Mouse (Mus musculus) myocyte (in vitro differentiated cells): ENCODE results near the gene Slc29a1. TPM values are rescaled to one million over a fixed set of nuclear protein-coding genes. Genes with fewer than 3 reads are reported as not detected.

ENCODE experiments used
- H3K27me3 ChIP-seq: one replicate; pipeline ENCODE4 v1.6.1; 2011; ENCODE audit not compliant: control insufficient read depth, insufficient read depth, insufficient read length
- H3K36me3 ChIP-seq: one replicate; pipeline ENCODE4 v1.6.1; 2011; ENCODE audit not compliant: control insufficient read depth, insufficient read depth
- H3K4me2 ChIP-seq: one replicate; pipeline ENCODE4 v1.6.1; 2011; ENCODE audit warnings: low read depth, control low read depth
- H3K4me3 ChIP-seq: one replicate; pipeline ENCODE4 v1.5.1; 2011; ENCODE audit warnings: mild to moderate bottlenecking, control low read depth, moderate library complexity
- H3K79me2 ChIP-seq: one replicate; pipeline ENCODE4 v1.6.1; 2011; ENCODE audit not compliant: control insufficient read depth, insufficient read depth
- H3ac ChIP-seq: one replicate; pipeline ENCODE4 v1.6.1; 2011; ENCODE audit not compliant: control insufficient read depth, insufficient read length
- CEBPB ChIP-seq: IDR thresholded peaks from 2 replicates; pipeline ENCODE4 v1.6.1; 2011; ENCODE audit warnings: mild to moderate bottlenecking, moderate library complexity; ENCODE audit not compliant: poor library complexity, insufficient read depth, severe bottlenecking
- E2F4 ChIP-seq: IDR thresholded peaks from one replicate; pipeline ENCODE4 v1.6.1; 2011; ENCODE audit warnings: mild to moderate bottlenecking, control low read depth, moderate library complexity; ENCODE audit not compliant: insufficient read depth
- MAX ChIP-seq: IDR thresholded peaks from one replicate; pipeline ENCODE4 v1.6.1; 2011; ENCODE audit warnings: low read depth, mild to moderate bottlenecking, control low read depth
- MYOD1 ChIP-seq, 3 experiments: IDR thresholded peaks; one replicate each; pipeline ENCODE4 v1.6.1; 2011; ENCODE audit warnings: control low read depth in 2 of 3, low read depth in 2 of 3, mild to moderate bottlenecking in 2 of 3, moderate library complexity in 1 of 3; ENCODE audit not compliant: insufficient read length in 2 of 3, control insufficient read depth in 1 of 3
- MYOG ChIP-seq, 3 experiments: IDR thresholded peaks; one replicate each; pipeline ENCODE4 v1.6.1; 2011; ENCODE audit warnings: control low read depth in 2 of 3, low read depth in 2 of 3, mild to moderate bottlenecking in 2 of 3; ENCODE audit not compliant: insufficient read length in 2 of 3, control insufficient read depth in 1 of 3, insufficient read depth in 1 of 3
- POLR2A ChIP-seq: IDR thresholded peaks from one replicate; pipeline ENCODE4 v1.6.1; 2011; ENCODE audit warnings: low read depth, mild to moderate bottlenecking, control low read depth, moderate library complexity; ENCODE audit not compliant: insufficient read length
- POLR2AphosphoS2 ChIP-seq: IDR thresholded peaks from one replicate; pipeline ENCODE4 v1.6.1; 2011; ENCODE audit warnings: low read depth, control low read depth; ENCODE audit not compliant: insufficient read length
- REST ChIP-seq: IDR thresholded peaks from one replicate; pipeline ENCODE4 v1.6.1; 2011; ENCODE audit warnings: mild to moderate bottlenecking, control low read depth, moderate library complexity; ENCODE audit not compliant: insufficient read depth, insufficient read length
- SRF ChIP-seq: IDR thresholded peaks from one replicate; pipeline ENCODE4 v1.6.1; 2011; ENCODE audit warnings: low read depth; ENCODE audit not compliant: control insufficient read depth, insufficient read length
- TCF12 ChIP-seq: IDR thresholded peaks from one replicate; pipeline ENCODE4 v1.6.1; 2011; ENCODE audit warnings: mild to moderate bottlenecking, control low read depth; ENCODE audit not compliant: poor library complexity, insufficient read depth, severe bottlenecking
- TCF3 ChIP-seq: IDR thresholded peaks from one replicate; pipeline ENCODE4 v1.6.1; 2011; ENCODE audit warnings: low read depth, control low read depth; ENCODE audit not compliant: insufficient read length
- USF1 ChIP-seq: IDR thresholded peaks from one replicate; pipeline ENCODE4 v1.6.1; 2011; ENCODE audit warnings: low read depth, mild to moderate bottlenecking, control low read depth, moderate library complexity
- polyA plus RNA-seq: library from polyadenylated mRNA; unstranded; fragments of >200 nt; fragmentation: generic; extraction: Trizol; gene quantifications from one replicate; pipeline ENCODE4 v1.2.1, GENCODE M21; 2012; ENCODE audit warnings: missing spikeins

Gene Slc29a1
- polyA plus RNA-seq, 1 experiment: 913 TPM

DNA sequence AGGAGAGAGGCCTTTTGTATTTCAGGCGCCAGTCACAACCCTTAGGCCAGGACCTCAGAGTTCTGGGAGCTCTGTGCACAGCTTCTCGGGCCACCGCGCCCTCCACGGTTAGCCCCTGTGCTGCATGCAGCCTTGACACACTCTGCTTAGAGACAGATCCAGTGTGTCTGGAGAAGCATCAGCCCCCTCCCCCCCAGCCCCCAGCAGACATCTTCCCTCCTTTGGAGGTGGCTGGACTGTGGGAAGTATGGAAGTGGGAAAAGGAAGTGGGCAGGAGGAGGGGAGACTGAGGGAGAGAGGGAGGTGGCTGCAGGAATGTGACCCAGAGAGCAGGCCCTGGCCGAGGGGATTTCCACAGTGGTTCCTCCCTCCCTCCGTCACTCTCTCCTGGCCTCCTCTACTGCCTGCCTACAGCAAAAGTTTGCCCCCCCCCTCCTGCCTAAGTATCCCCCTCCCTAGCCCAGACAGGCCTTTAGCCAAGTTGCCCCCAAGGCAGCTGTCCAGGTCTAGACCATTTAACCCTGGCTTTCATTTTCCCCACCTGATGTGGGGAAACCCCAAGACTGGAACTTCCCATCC lies 42.1 kb downstream of the Slc29a1 start:
- no peaks in the 10 kb centered on the region for H3K27me3 ChIP-seq

DNA sequence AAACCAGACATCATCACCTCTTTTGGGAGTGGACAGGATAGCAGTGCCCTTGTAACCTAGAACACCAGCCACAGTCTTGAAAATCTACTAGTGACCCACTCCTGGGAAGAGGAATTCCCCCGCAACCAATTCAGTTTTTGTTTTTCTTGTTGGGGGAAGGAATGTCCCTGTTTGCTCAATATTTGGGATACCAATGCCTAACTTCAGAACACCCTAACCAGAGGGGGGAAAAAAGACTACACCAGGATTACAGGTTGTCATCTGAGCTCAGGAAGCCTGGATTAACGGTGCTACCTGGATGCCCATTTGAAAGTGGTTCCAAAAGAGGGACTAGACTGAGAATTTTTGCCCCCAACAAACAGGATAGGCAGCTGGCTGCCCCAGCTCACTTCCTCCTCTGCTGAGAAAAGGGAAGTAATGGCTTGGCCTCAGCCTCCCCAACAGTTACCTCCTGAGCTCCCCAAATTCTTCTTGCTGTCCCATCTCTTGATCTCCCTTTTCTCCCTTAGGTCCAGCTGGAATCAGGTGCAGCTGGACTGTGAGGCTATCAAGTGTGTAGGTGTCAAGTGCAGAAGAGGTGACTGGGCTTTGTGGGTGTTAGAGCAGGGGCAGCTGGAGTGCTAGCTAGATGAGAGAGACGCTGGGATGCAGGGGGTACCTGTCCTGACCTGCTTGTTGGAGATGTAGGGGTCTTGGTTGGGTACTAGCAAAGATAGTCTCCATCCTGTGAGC lies 42.7 kb downstream of the Slc29a1 start:
- Histone ChIP-seq H3K36me3 (no peaks in the 10 kb centered on the region), H3K79me2 (no peaks in the 10 kb centered on the region), H3K4me3 (peak overlapping the region; percentile 48), H3ac (peak overlapping the region; percentile 6), H3K4me2 (peak overlapping the region; percentile 87), H3K27me3 (no peaks in the 10 kb centered on the region)
- no peak for TF ChIP-seq POLR2A
- no peak for TF ChIP-seq E2F4
- TF ChIP-seq POLR2AphosphoS2: no peak

More for the DNA sequence above, 42.1 kb downstream of the Slc29a1 start:
- no peaks in the 10 kb centered on the region for H3K79me2 ChIP-seq
- peak overlapping the region; percentile 87 for H3K4me2 ChIP-seq
- TF ChIP-seq TCF3: no peak
- no peak for TF ChIP-seq MYOG (IDR thresholded peaks at IDR 0.05; ENCODE audit: control insufficient read depth in 1 of 3, insufficient read depth in 1 of 3, insufficient read length in 2 of 3, low read depth in 2 of 3)
- TF ChIP-seq POLR2A: no peak
- no peak for TF ChIP-seq USF1
- H3K36me3 ChIP-seq: no peaks in the 10 kb centered on the region
- no peak overlapping the region for H3ac ChIP-seq
- peak overlapping the region; percentile 48 for H3K4me3 ChIP-seq

DNA sequence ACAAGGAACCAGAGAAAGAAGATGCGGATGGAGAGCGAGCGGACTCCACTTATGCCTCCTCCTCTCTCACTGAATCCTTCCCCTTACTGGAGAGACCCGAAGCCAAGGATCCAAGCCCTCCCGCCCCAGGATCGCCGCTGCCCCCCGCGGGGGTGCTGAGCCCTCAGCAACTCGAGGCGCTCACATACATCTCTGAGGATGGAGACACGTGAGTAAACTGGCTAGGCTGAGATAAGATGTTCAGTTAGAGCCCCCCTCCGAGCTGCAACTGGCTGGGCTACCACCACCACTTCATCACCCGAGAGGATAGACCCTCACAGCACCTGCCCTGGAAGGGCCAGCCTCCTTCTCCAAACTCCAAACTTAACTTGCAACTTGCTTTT lies 43.3 kb downstream of the Slc29a1 start:
- H3K4me3 ChIP-seq: peak overlapping the region; percentile 48
- TF ChIP-seq MYOG (IDR thresholded peaks at IDR 0.05; ENCODE audit: control insufficient read depth in 1 of 3, insufficient read depth in 1 of 3, insufficient read length in 2 of 3, low read depth in 2 of 3) (no peak), TCF3 (no peak), REST (no peak), TCF12 (no peak), USF1 (no peak), MAX (no peak), SRF (no peak), MYOD1 (IDR thresholded peaks at IDR 0.05; ENCODE audit: control insufficient read depth in 1 of 3, insufficient read length in 2 of 3, low read depth in 2 of 3) (no peak), CEBPB (no peak), POLR2AphosphoS2 (no peak), POLR2A (no peak), E2F4 (no peak)
- no peaks in the 10 kb centered on the region for H3K79me2 ChIP-seq
- H3K27me3 ChIP-seq: no peaks in the 10 kb centered on the region
- H3ac ChIP-seq: peak overlapping the region; percentile 6
- no peaks in the 10 kb centered on the region for H3K36me3 ChIP-seq
- H3K4me2 ChIP-seq: peak overlapping the region; percentile 87

DNA sequence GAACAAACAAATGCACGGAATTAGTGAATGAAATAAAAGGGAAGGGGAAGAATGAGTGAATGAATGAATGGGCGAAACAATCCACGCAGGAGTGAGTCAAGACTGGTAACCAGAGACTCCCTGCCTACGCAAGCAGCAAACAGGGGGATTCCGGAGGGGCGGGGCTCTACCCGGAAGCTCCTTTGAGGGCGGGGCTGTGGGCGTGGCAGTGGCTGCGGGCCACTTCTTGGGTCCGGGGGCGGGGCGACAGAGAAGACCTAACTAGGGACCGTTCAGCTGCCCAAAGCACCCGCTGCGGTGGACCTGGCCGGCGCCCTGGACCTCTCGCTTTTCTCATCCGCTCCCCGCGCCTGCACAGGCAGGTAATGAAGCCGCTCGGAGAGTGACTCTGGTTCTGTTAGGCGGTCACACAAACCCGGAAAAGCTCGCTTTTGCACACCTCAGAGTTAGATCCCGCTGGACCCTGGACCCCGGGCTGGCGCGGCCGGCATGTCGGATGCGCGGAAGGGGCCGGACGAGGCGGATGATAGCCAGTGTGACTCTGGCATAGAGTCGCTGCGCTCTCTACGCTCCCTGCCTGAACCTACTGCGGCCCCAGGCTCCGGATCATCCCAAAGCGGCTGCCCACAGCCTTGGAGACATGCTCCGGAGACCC lies 43.8 kb downstream of the Slc29a1 start, which contains the start of gene Nfkbie:
Gene Nfkbie, plus strand, starts transcription at position 252 of the 655 bp plus-strand sequence.
- peak within 1 kb of the TSS; percentile 6 for H3ac ChIP-seq

DNA sequence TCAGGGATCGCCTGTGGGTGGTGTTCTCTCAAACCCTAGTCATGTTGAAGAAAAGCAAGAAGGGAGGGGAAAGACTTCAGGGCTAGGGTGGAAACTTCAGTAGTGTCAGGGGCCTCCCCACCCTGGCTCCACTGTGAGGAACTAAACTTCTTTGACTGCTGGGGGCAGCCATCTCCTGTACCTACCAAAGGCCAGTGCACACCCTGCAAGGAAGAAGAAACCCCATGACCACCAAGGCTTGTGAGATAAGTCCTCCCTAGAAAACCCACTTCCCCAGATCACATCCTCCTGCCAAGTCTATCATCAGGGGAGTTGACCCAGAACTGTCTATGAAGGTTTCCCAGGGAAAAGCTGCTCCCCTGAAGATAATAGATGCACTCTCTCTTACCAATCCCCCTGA lies 45.0 kb downstream of the Slc29a1 start:
- Histone ChIP-seq H3K27me3 (peaks cover 10% of the 10 kb centered on the region), H3K79me2 (no peaks in the 10 kb centered on the region), H3K4me3 (no peak overlapping the region), H3K4me2 (no peak overlapping the region), H3K36me3 (no peaks in the 10 kb centered on the region), H3ac (no peak overlapping the region)
- TF ChIP-seq E2F4 (no peak), MAX (no peak), MYOG (IDR thresholded peaks at IDR 0.05; ENCODE audit: control insufficient read depth in 1 of 3, insufficient read depth in 1 of 3, insufficient read length in 2 of 3, low read depth in 2 of 3) (no peak), POLR2A (no peak), TCF12 (no peak), USF1 (no peak), REST (no peak), SRF (no peak), CEBPB (no peak), POLR2AphosphoS2 (no peak), TCF3 (no peak), MYOD1 (IDR thresholded peaks at IDR 0.05; ENCODE audit: control insufficient read depth in 1 of 3, insufficient read length in 2 of 3, low read depth in 2 of 3) (no peak)

More for the DNA sequence above, 43.8 kb downstream of the Slc29a1 start, which contains the start of gene Nfkbie:
- Histone ChIP-seq H3K4me3 (peak within 1 kb of the TSS; percentile 48), H3K4me2 (peak within 1 kb of the TSS; percentile 87), H3K36me3 (no peaks in the 10 kb centered on the region), H3K27me3 (peaks cover 1% of the 10 kb centered on the region), H3K79me2 (no peaks in the 10 kb centered on the region)
- TF ChIP-seq MAX: no peak
- peak; percentile 70 for TF ChIP-seq POLR2AphosphoS2
- TF ChIP-seq POLR2A: peak; percentile 64
